In genomic region chrX:103617405-103618095, GRCm38 (mm10) we compare ENCODE assay signal across 9 mouse cellular contexts. TPM values are rescaled to one million over a fixed set of nuclear protein-coding genes. Genes with fewer than 3 reads are reported as not detected.
DNase-seq lines count a peak whose midpoint lies in the region; ATAC-seq and TF ChIP-seq lines count a peak whose summit lies in the region.
"Had no signal": no experiment of that assay in that cellular context is flagged by ENCODE, and none has a peak within 500 bp of the region (broad histone marks: within the 10 kb centered on the region; RNA-seq: fewer than 3 reads in every experiment).

No protein-coding gene starts in this region.

- peak overlapping the region; percentile 67 for H3K4me2 ChIP-seq in embryonic facial prominence, embryonic 14.5 days (ENCODE audit: low read depth, low read length)
- H3K4me2 ChIP-seq in intestine, postnatal 0 days (replicated peaks; ENCODE audit: low read depth), result peak overlapping the region; percentile 69
- peak overlapping the region; percentile 64 for H3K4me2 ChIP-seq in neural tube, embryonic 14.5 days (ENCODE audit: low read depth, low read length)

- H3K9ac ChIP-seq in liver, adult 2 months (ENCODE audit: low read depth, low read length), result no peak overlapping the region
- peak overlapping the region; percentile 64 for H3K9ac ChIP-seq in embryonic facial prominence, embryonic 14.5 days (ENCODE audit: low read depth, low read length)
- H3K9ac ChIP-seq in intestine, postnatal 0 days (ENCODE audit: low read depth, low read length), result no peak overlapping the region
- peak overlapping the region; percentile 41 for H3K9ac ChIP-seq in neural tube, embryonic 14.5 days (replicated peaks; ENCODE audit: low read depth, low read length)

- no peak for ATAC-seq in embryonic facial prominence, embryonic 14.5 days (ENCODE audit: low read depth)
- ATAC-seq in intestine, postnatal 0 days, result no peak
- no peak for ATAC-seq in neural tube, embryonic 14.5 days (ENCODE audit: low read depth)

- no peaks in the 10 kb centered on the region for H3K9me3 ChIP-seq in embryonic facial prominence, embryonic 14.5 days (ENCODE audit: control insufficient read depth, low read length)
- H3K9me3 ChIP-seq in intestine, postnatal 0 days (ENCODE audit: control insufficient read depth), result no peaks in the 10 kb centered on the region
- H3K9me3 ChIP-seq in neural tube, embryonic 14.5 days (ENCODE audit: control insufficient read depth, low read length), result no peaks in the 10 kb centered on the region

- 23% methylated on average over 8 of the region's 8 CpGs for WGBS in liver, adult 2 months
- WGBS in embryonic facial prominence, embryonic 14.5 days, result 20% methylated on average over 8 of the region's 8 CpGs
- 23% methylated on average over 8 of the region's 8 CpGs for WGBS in intestine, postnatal 0 days
- 22% methylated on average over 8 of the region's 8 CpGs for WGBS in neural tube, embryonic 14.5 days

- TF ChIP-seq CTCF in liver, adult 2 months (IDR thresholded peaks at IDR 0.05; ENCODE audit: low read depth, low read length), result no peak
- no peak for TF ChIP-seq CTCF in intestine, postnatal 0 days (IDR thresholded peaks at IDR 0.05; ENCODE audit: low read depth)

- H3K4me1 ChIP-seq in liver, adult 2 months (ENCODE audit: control insufficient read depth, insufficient read depth, low read length), result no peaks in the 10 kb centered on the region
- H3K4me1 ChIP-seq in embryonic facial prominence, embryonic 14.5 days (ENCODE audit: control insufficient read depth, insufficient read depth, low read length), result peaks cover 14% of the 10 kb centered on the region; the same call in 1 of the 2 replicates
- H3K4me1 ChIP-seq in intestine, postnatal 0 days (replicated peaks; ENCODE audit: control insufficient read depth, insufficient read depth, low read length), result no peaks in the 10 kb centered on the region
- peaks cover 3% of the 10 kb centered on the region; the same call in 1 of the 2 replicates for H3K4me1 ChIP-seq in neural tube, embryonic 14.5 days (ENCODE audit: control insufficient read depth, insufficient read depth, low read length)

- no peak for DNase-seq in liver, adult 2 months (ENCODE audit: extremely low read depth, low read depth, low spot score)
- DNase-seq in liver, result no peak
- DNase-seq in embryonic facial prominence, embryonic 14.5 days (ENCODE audit: low spot score), result no peak
- no peak for DNase-seq in natural killer cell, adult 2 months (ENCODE audit: low spot score in 2 of 2)
- no peak for DNase-seq in layer of hippocampus, adult 9-11 months
- DNase-seq in cerebellum, postnatal 36 days, result no peak

- H3K4me3 ChIP-seq in liver, adult 2 months (ENCODE audit: insufficient read depth, low read depth, low read length), result peak overlapping the region; percentile 40; the same call in 1 of the 2 replicates
- H3K4me3 ChIP-seq in embryonic facial prominence, embryonic 14.5 days (ENCODE audit: low read depth, low read length), result peak overlapping the region; percentile 45
- peak overlapping the region; percentile 47 for H3K4me3 ChIP-seq in intestine, postnatal 0 days (ENCODE audit: low read depth, low read length)
- peak overlapping the region; percentile 42 for H3K4me3 ChIP-seq in neural tube, embryonic 14.5 days (ENCODE audit: low read depth, low read length)

- H3K27me3 ChIP-seq in liver, adult 2 months (ENCODE audit: control insufficient read depth, insufficient read depth, low read length), result no peaks in the 10 kb centered on the region
- H3K27me3 ChIP-seq in embryonic facial prominence, embryonic 14.5 days (replicated peaks; ENCODE audit: control insufficient read depth, insufficient read depth, low read length), result no peaks in the 10 kb centered on the region
- H3K27me3 ChIP-seq in intestine, postnatal 0 days (replicated peaks; ENCODE audit: control insufficient read depth, insufficient read depth, low read length), result no peaks in the 10 kb centered on the region
- no peaks in the 10 kb centered on the region for H3K27me3 ChIP-seq in neural tube, embryonic 14.5 days (ENCODE audit: control insufficient read depth, insufficient read depth, low read length)

- no peaks in the 10 kb centered on the region; the same call in 1 of the 2 replicates for H3K36me3 ChIP-seq in liver, adult 2 months (ENCODE audit: control insufficient read depth, insufficient read depth, low read length)
- 0 out of 2 replicates have a peak, but pooled peaks cover 11% of the 10 kb centered on the region for H3K36me3 ChIP-seq in embryonic facial prominence, embryonic 14.5 days (ENCODE audit: control insufficient read depth, insufficient read depth, low read length)
- no peaks in the 10 kb centered on the region for H3K36me3 ChIP-seq in intestine, postnatal 0 days (ENCODE audit: control insufficient read depth, insufficient read depth)
- H3K36me3 ChIP-seq in neural tube, embryonic 14.5 days (ENCODE audit: control insufficient read depth, insufficient read depth, low read length), result no peaks in the 10 kb centered on the region

- no peaks in the 10 kb centered on the region; the same call in 1 of the 2 replicates for H3K79me2 ChIP-seq in liver, adult 2 months (ENCODE audit: control insufficient read depth, insufficient read depth, low read length)

- no peak for TF ChIP-seq POLR2A in liver, adult 2 months (IDR thresholded peaks at IDR 0.05; ENCODE audit: extremely low read depth, insufficient read depth, low read length)

- H3K27ac ChIP-seq in liver, adult 2 months (replicated peaks; ENCODE audit: insufficient read depth, low read depth, low read length), result no peak overlapping the region
- peak overlapping the region; percentile 96 for H3K27ac ChIP-seq in embryonic facial prominence, embryonic 14.5 days (replicated peaks; ENCODE audit: low read depth, low read length)
- peak overlapping the region; percentile 84; the same call in 1 of the 2 replicates for H3K27ac ChIP-seq in intestine, postnatal 0 days (ENCODE audit: low read depth, low read length)
- peak overlapping the region; percentile 85 for H3K27ac ChIP-seq in neural tube, embryonic 14.5 days (ENCODE audit: low read depth, low read length)

RNA-seq across cellular contexts. Expression of gene Zcchc13, which starts 12.8 kb away (rescaled TPM):
- not detected in 2 replicates for total RNA-seq in liver, adult 2 months (2014; rRNA removed)
- not detected in 2 replicates for polyA plus RNA-seq in liver, adult 2 months (2012; rRNA removed)
- polyA plus RNA-seq in embryonic facial prominence, embryonic 14.5 days (2014; fragmentation: Nextera tagmentation; extraction: Ambion mirVana), result not detected in 2 replicates
- not detected in 2 replicates for polyA plus RNA-seq in intestine, postnatal 0 days (2015; fragmentation: Nextera tagmentation; extraction: Ambion mirVana)
- not detected in 2 replicates for polyA plus RNA-seq in neural tube, embryonic 14.5 days (2014; fragmentation: Nextera tagmentation; extraction: Ambion mirVana)
- total RNA-seq: adrenal gland, adult 18-20 months had no signal

Comparison
In these comparisons a context has a peak if more than half of its experiments do, and no peak if none do; other contexts are left out.
1. H3K9ac ChIP-seq: peak in embryonic facial prominence, embryonic 14.5 days (single experiment) and neural tube, embryonic 14.5 days (single experiment); none in liver, adult 2 months (single experiment) and intestine, postnatal 0 days (single experiment).
2. Peak in every context shown above with its lines, with median percentiles within 50 percentile points of each other: H3K4me3 ChIP-seq and H3K4me2 ChIP-seq.